Mouse (Mus musculus): ENCODE measurements around the gene Gm21987.

DNA sequence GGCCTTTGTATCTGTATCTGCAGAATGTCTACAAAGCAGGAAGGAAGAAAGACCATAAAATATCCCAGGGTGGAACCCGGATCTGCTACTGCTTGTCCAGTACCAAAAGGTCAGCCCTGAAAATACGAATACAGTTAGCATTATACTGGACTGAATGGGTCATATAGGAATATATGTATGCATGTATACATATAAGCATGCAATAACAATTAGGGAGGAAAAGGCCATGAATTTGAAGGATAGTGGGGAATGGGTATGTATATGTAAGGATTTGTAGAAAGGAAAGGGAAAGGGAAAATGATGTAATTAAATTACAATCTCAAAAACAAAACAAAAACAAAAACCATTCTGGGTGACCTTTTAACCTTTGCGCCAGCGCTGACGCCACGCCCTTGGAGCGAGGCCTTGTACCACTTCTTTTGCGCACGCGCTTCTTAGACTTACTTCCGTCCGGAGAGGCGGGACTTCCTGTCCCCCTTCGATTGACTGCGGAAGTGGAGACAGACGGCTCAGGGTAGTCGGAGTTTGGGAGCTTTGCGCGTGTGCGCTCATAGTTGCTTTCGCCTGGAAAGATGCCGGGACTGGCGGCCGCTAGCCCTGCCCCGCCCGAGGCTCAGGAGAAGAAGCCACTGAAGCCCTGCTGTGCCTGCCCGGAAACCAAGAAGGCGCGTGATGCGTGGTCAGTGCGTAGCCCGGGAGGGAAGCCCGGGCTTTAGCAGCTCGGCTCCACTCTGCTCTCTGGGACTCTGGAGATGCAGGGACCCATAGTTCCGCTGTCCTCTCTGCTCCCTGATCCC, at the start of gene Gm21987, which contains the start of gene Cox17:
- 0 out of 2 replicates have a peak, but pooled peaks have one; percentile 35 for TF ChIP-seq POLR2A (IDR thresholded peaks at IDR 0.05; ENCODE audit: extremely low read depth, insufficient read depth, low read length)
- no peak for TF ChIP-seq CTCF (IDR thresholded peaks at IDR 0.05; ENCODE audit: low read depth, low read length)

Measured in liver, adult 2 months (tissue).